Mouse (Mus musculus): ENCODE data around the gene Rims4.

GRCm38 (mm10) chr2:163924531-163924930, 6.0 kb upstream of the Rims4 start:
- TF ChIP-seq POLR2A (IDR thresholded peaks at IDR 0.05; ENCODE audit: low read depth, low read length) (no peak), CTCF (conservative IDR thresholded peaks at IDR 0.05; ENCODE audit: insufficient read depth, insufficient read length, low read depth, low read length) (no peak)
